Mouse (Mus musculus): ENCODE measurements around the gene Fcgrt.
A peak's percentile ranks its signal among the peaks of the same experiment; 100 is the strongest.

The Fcgrt gene

GRCm38 (mm10) chr7:45081016-45081415, 22.6 kb downstream of the Fcgrt start:
- DNase-seq = no peak

- peak; percentile 81 for DNase-seq
Measured at GRCm38 (mm10) chr7:45079856-45080255, 23.8 kb downstream of the Fcgrt start.

- DNase-seq = peak; percentile 49
Measured at GRCm38 (mm10) chr7:45078513-45078912, 25.1 kb downstream of the Fcgrt start.

- no peak for DNase-seq
Measured at GRCm38 (mm10) chr7:45077829-45078228, 25.8 kb downstream of the Fcgrt start.

GRCm38 (mm10) chr7:45077322-45077721, 26.3 kb downstream of the Fcgrt start:
- no peak for DNase-seq

- DNase-seq = no peak
Measured at GRCm38 (mm10) chr7:45076501-45076900, 27.1 kb downstream of the Fcgrt start.

GRCm38 (mm10) chr7:45075405-45075804, 28.2 kb downstream of the Fcgrt start:
- no peak for DNase-seq

- no peak for DNase-seq
Measured at GRCm38 (mm10) chr7:45073949-45074348, 29.7 kb downstream of the Fcgrt start.

GRCm38 (mm10) chr7:45073171-45073707, 30.4 kb downstream of the Fcgrt start:
- DNase-seq = no peak

- no peak for DNase-seq
Measured at GRCm38 (mm10) chr7:45072230-45072629, 31.4 kb downstream of the Fcgrt start.

- no peak for DNase-seq
Measured at GRCm38 (mm10) chr7:45069671-45070070, 34.0 kb downstream of the Fcgrt start.

- no peak for DNase-seq
Measured at GRCm38 (mm10) chr7:45068000-45068318, 35.7 kb downstream of the Fcgrt start.

- DNase-seq = no peak
Measured at GRCm38 (mm10) chr7:45067190-45067999, 36.3 kb downstream of the Fcgrt start.

GRCm38 (mm10) chr7:45062239-45062835, 41.3 kb downstream of the Fcgrt start, which contains the start of the genes Nosip and Prrg2:
TSS of gene Nosip (plus strand) at chr7:45062429.
TSS of gene Prrg2 (minus strand) at chr7:45062677.
- DNase-seq = peak; percentile 95

GRCm38 (mm10) chr7:45061532-45062075, 42.0 kb downstream of the Fcgrt start:
- no peak for DNase-seq

GRCm38 (mm10) chr7:45060632-45061122, 43.0 kb downstream of the Fcgrt start:
- no peak for DNase-seq

GRCm38 (mm10) chr7:45058607-45059571, 44.8 kb downstream of the Fcgrt start:
- no peak for DNase-seq

GRCm38 (mm10) chr7:45056972-45057348, 46.7 kb downstream of the Fcgrt start:
- DNase-seq = no peak

GRCm38 (mm10) chr7:45056329-45056971, 47.2 kb downstream of the Fcgrt start:
- no peak for DNase-seq

GRCm38 (mm10) chr7:45053931-45054510, 49.6 kb downstream of the Fcgrt start:
- DNase-seq = peak; percentile 96

- DNase-seq = peak; percentile 77
Measured at GRCm38 (mm10) chr7:45053117-45053930, 50.3 kb downstream of the Fcgrt start.
